Mouse (Mus musculus) CH12.LX (cell line): ENCODE data around the gene Crybg2.

Experiments
- CTCF ChIP-seq, 2 experiments: IDR thresholded peaks in 1 of 2; conservative IDR thresholded peaks in 1 of 2; 2 replicates each; pipeline ENCODE4 v1.5.1; 2011 to 2012; ENCODE audit warnings: low read depth in 2 of 2, low read length in 2 of 2, improper control_type of control experiment in 1 of 2, inconsistent platforms in 1 of 2, mild to moderate bottlenecking in 1 of 2, moderate library complexity in 1 of 2
- EP300 ChIP-seq: IDR thresholded peaks from 2 replicates; pipeline ENCODE4 v1.6.1; 2011; ENCODE audit warnings: low read length, improper control_type of control experiment
- ETS1 ChIP-seq: conservative IDR thresholded peaks from 2 replicates; pipeline ENCODE4 v1.6.1; 2012; ENCODE audit warnings: low read depth, mild to moderate bottlenecking, inconsistent platforms, low read length, improper control_type of control experiment, moderate library complexity
- PAX5 ChIP-seq: IDR thresholded peaks from 2 replicates; pipeline ENCODE4 v1.6.1; 2012; ENCODE audit warnings: low read length, inconsistent platforms, mixed read lengths
- TCF12 ChIP-seq: IDR thresholded peaks from 2 replicates; pipeline ENCODE4 v1.6.1; 2014; ENCODE audit warnings: low read depth, mild to moderate bottlenecking, inconsistent platforms, low read length, improper control_type of control experiment

DNA sequence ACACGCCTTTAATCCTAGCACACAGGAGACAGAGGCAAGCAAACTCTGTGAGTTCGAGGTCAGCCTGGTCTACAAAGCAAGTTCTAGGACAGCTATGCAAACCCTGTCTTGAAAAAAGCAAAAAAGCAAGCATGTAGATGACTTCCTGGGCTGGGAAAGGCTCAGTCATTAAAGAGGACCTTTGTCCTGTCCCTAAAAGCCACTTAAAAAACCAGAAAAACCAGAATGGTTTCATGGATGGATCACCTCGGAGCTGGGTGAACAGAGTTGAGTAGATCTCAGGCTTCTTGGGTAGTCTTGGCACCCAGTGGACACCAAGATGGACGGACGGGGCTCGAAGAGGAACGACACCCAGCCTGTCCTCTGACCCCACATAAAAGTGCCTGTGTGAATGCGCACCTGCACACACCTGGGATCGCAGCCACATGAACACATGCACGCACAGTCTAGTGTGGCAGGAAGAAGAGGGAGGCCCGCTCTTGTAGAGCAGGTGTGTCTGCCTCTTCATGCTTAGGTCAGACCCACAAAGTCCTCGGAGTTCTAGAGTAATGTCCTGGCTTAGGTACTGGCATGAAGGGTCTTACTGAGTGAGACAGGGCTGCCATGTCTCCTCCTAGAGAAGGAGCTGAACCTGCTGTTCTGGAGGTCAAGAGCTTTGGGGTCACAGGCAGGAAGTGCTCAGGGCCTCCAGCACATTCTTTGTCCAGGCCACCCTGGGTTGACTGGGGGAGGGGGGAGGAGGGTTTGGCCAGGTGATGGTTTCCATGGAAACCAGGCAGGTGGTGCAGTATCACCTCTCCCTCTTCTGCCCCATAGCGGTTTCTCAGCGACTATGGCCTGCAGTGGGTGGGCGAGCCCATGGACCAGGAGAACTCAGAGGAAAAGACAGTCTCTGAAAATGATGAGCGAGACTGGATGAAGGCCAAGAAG is 54.9 kb downstream of the Crybg2 start:
- TF ChIP-seq CTCF (conservative IDR thresholded peaks at IDR 0.05 in 1 of 2, IDR thresholded peaks at IDR 0.05 in 1 of 2; ENCODE audit: low read depth in 2 of 2, low read length in 2 of 2) = no peak
- TF ChIP-seq EP300 = no peak
- TF ChIP-seq ETS1 = no peak
- no peak for TF ChIP-seq TCF12
- no peak for TF ChIP-seq PAX5
